Mouse (Mus musculus): ENCODE results near the gene Rftn1. TPM values are rescaled to one million over a fixed set of nuclear protein-coding genes. Genes with fewer than 3 reads are reported as not detected.

Gene Rftn1
- total and polyA plus RNA-seq, 2 experiments from 2014 or later: 36.5 to 54.8 TPM

GRCm38 (mm10) chr17:50053961-50054360, 136.5 kb downstream of the Rftn1 start:
- ATAC-seq (ENCODE audit: insufficient read depth, low read depth) (no peak), DNase-seq (ENCODE audit: low spot score) (no peak)
- no peaks in the 10 kb centered on the region for H3K27me3 ChIP-seq (ENCODE audit: control insufficient read depth, insufficient read depth, low read length)
- H3K4me1 ChIP-seq (ENCODE audit: control insufficient read depth, insufficient read depth): peaks cover 22% of the 10 kb centered on the region
- no peak overlapping the region for H3K9ac ChIP-seq (replicated peaks; ENCODE audit: low read depth, low read length)
- peaks cover 26% of the 10 kb centered on the region; the same call in 1 of the 2 replicates for H3K36me3 ChIP-seq (replicated peaks; ENCODE audit: control insufficient read depth, insufficient read depth, low read length)
- no peak overlapping the region for H3K4me3 ChIP-seq (ENCODE audit: low read depth, low read length)
- WGBS: 93% methylated on average over 1 of the region's 1 CpGs
- H3K4me2 ChIP-seq (ENCODE audit: low read depth, low read length): no peak overlapping the region
- no peak overlapping the region for H3K27ac ChIP-seq (ENCODE audit: low read depth)
- H3K9me3 ChIP-seq (replicated peaks; ENCODE audit: control insufficient read depth, low read length): no peaks in the 10 kb centered on the region
- TF ChIP-seq CTCF (IDR thresholded peaks at IDR 0.05; ENCODE audit: low read depth) (no peak), EP300 (IDR thresholded peaks at IDR 0.05; ENCODE audit: low read depth) (no peak)

GRCm38 (mm10) chr17:50052741-50053468, 137.6 kb downstream of the Rftn1 start:
- Histone ChIP-seq H3K4me2 (ENCODE audit: low read depth, low read length) (no peak overlapping the region), H3K4me1 (ENCODE audit: control insufficient read depth, insufficient read depth) (peaks cover 33% of the 10 kb centered on the region), H3K4me3 (ENCODE audit: low read depth, low read length) (no peak overlapping the region), H3K9ac (replicated peaks; ENCODE audit: low read depth, low read length) (no peak overlapping the region), H3K27me3 (ENCODE audit: control insufficient read depth, insufficient read depth, low read length) (no peaks in the 10 kb centered on the region), H3K27ac (ENCODE audit: low read depth) (no peak overlapping the region), H3K9me3 (replicated peaks; ENCODE audit: control insufficient read depth, low read length) (no peaks in the 10 kb centered on the region), H3K36me3 (replicated peaks; ENCODE audit: control insufficient read depth, insufficient read depth, low read length) (peaks cover 26% of the 10 kb centered on the region; the same call in 1 of the 2 replicates)
- DNase-seq (ENCODE audit: low spot score): no peak
- TF ChIP-seq CTCF (IDR thresholded peaks at IDR 0.05; ENCODE audit: low read depth) (no peak), EP300 (IDR thresholded peaks at IDR 0.05; ENCODE audit: low read depth) (no peak)
- ATAC-seq (ENCODE audit: insufficient read depth, low read depth): peak; percentile 18; the same call in 1 of the 2 replicates
- WGBS: 22% methylated on average over 7 of the region's 7 CpGs

DNA sequence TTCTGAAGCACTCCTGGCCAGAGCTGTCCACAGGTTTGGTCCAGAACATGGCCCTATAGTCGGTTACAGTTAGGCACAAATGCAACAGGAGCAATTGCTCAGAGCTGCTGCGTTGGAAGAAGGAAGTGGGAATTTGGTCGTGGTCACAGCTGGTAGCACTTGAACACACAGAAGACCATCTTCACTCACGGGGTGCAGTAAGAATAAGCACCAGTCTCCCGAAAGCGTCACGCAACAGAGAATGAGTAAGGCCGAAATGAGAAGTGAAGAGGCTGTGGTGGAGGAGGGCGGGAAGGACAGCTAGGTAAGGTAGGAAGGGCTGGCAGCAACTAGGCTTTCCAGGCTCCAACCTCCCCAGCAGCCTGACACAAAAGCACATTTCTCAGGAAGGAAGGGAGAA, 140.0 kb downstream of the Rftn1 start:
- no peak overlapping the region for H3K27ac ChIP-seq (ENCODE audit: low read depth)
- WGBS: 87% methylated on average over 9 of the region's 9 CpGs
- no peaks in the 10 kb centered on the region for H3K27me3 ChIP-seq (ENCODE audit: control insufficient read depth, insufficient read depth, low read length)
- TF ChIP-seq CTCF (IDR thresholded peaks at IDR 0.05; ENCODE audit: low read depth) (no peak), EP300 (IDR thresholded peaks at IDR 0.05; ENCODE audit: low read depth) (no peak)
- H3K9me3 ChIP-seq (replicated peaks; ENCODE audit: control insufficient read depth, low read length): no peaks in the 10 kb centered on the region
- peaks cover 45% of the 10 kb centered on the region for H3K36me3 ChIP-seq (replicated peaks; ENCODE audit: control insufficient read depth, insufficient read depth, low read length)
- H3K4me3 ChIP-seq (ENCODE audit: low read depth, low read length): no peak overlapping the region
- H3K4me1 ChIP-seq (ENCODE audit: control insufficient read depth, insufficient read depth): peaks cover 39% of the 10 kb centered on the region
- ATAC-seq (ENCODE audit: insufficient read depth, low read depth) (no peak), DNase-seq (ENCODE audit: low spot score) (no peak)
- no peak overlapping the region for H3K4me2 ChIP-seq (ENCODE audit: low read depth, low read length)
- no peak overlapping the region for H3K9ac ChIP-seq (replicated peaks; ENCODE audit: low read depth, low read length)

DNA sequence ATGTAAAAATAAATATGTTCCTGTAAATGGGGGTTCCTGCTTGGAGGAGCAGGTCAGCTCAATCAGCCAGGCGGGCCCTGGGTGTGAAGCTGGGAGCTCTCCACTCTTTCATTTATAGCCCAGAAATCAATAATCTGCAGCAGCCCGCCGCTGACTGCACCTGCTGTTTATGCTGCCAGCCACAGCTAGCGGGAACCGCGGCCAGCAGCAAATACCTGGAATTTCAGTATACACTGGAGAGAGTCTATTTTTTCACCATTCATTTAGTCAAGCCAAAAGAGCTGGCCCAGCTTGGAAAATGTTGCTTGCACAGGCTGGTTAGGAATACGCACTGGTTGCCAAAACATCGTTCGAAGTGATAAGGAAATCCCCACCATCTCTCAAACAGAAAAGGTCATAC, 142.3 kb downstream of the Rftn1 start:
- H3K27me3 ChIP-seq (ENCODE audit: control insufficient read depth, insufficient read depth, low read length): no peaks in the 10 kb centered on the region
- ATAC-seq (ENCODE audit: insufficient read depth, low read depth): 0 out of 2 replicates have a peak, but pooled peaks have one; percentile 53
- TF ChIP-seq EP300 (IDR thresholded peaks at IDR 0.05; ENCODE audit: low read depth) (no peak), CTCF (IDR thresholded peaks at IDR 0.05; ENCODE audit: low read depth) (no peak)
- DNase-seq (ENCODE audit: low spot score): peak; percentile 53
- H3K9me3 ChIP-seq (replicated peaks; ENCODE audit: control insufficient read depth, low read length): no peaks in the 10 kb centered on the region
- H3K9ac ChIP-seq (replicated peaks; ENCODE audit: low read depth, low read length): no peak overlapping the region
- peak overlapping the region; percentile 71 for H3K27ac ChIP-seq (ENCODE audit: low read depth)
- 25% methylated on average over 9 of the region's 9 CpGs for WGBS
- no peak overlapping the region for H3K4me3 ChIP-seq (ENCODE audit: low read depth, low read length)
- H3K36me3 ChIP-seq (replicated peaks; ENCODE audit: control insufficient read depth, insufficient read depth, low read length): peaks cover 41% of the 10 kb centered on the region
- peaks cover 33% of the 10 kb centered on the region for H3K4me1 ChIP-seq (ENCODE audit: control insufficient read depth, insufficient read depth)
- H3K4me2 ChIP-seq (ENCODE audit: low read depth, low read length): no peak overlapping the region

DNA sequence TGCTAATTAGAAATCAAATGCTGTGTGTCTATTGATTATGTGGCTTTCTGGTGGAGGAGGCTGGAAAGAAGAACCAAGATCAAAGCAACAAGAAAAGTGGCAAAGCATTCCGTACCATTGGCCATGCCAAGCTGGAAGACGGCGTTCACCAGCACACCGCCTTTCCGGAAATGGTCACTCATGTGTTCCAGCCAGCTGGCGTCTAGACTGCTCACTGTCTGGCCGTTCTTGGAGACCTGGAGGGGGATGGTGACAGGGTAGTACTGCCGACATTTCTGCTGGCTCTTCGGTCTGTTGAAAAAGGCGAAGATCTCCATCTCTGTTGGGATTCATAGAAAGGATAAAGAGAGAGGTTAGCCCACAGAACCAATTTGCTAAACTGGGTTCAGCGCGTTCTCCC, 143.3 kb downstream of the Rftn1 start:
- Histone ChIP-seq H3K9ac (replicated peaks; ENCODE audit: low read depth, low read length) (no peak overlapping the region), H3K4me3 (ENCODE audit: low read depth, low read length) (no peak overlapping the region), H3K4me1 (ENCODE audit: control insufficient read depth, insufficient read depth) (peaks cover 24% of the 10 kb centered on the region), H3K27me3 (ENCODE audit: control insufficient read depth, insufficient read depth, low read length) (no peaks in the 10 kb centered on the region), H3K36me3 (replicated peaks; ENCODE audit: control insufficient read depth, insufficient read depth, low read length) (peaks cover 35% of the 10 kb centered on the region), H3K27ac (ENCODE audit: low read depth) (no peak overlapping the region; the same call in 1 of the 2 replicates), H3K9me3 (replicated peaks; ENCODE audit: control insufficient read depth, low read length) (no peaks in the 10 kb centered on the region), H3K4me2 (ENCODE audit: low read depth, low read length) (no peak overlapping the region)
- TF ChIP-seq CTCF (IDR thresholded peaks at IDR 0.05; ENCODE audit: low read depth): no peak
- no peak for TF ChIP-seq EP300 (IDR thresholded peaks at IDR 0.05; ENCODE audit: low read depth)
- DNase-seq (ENCODE audit: low spot score): no peak
- 87% methylated on average over 12 of the region's 12 CpGs for WGBS
- ATAC-seq (ENCODE audit: insufficient read depth, low read depth): no peak

Measured in heart, postnatal 0 days (tissue).